Mouse (Mus musculus): ENCODE data around the gene Gstm7.
"Not testable (repeated sequence)": the region's sequence is repeated elsewhere in the genome, so short reads cannot be mapped to it uniquely, and the experiment has no call there.

Gene Gstm7

GRCm38 (mm10) chr3:107931670-107932069 lies at the start of gene Gstm7:
TSS of gene Gstm7 (minus strand) at chr3:107931817.
- peak; percentile 98 for DNase-seq (ENCODE audit: extremely low spot score, low spot score)

- DNase-seq (ENCODE audit: extremely low spot score, low spot score), result no peak
These were observed 49.6 kb upstream of the Gstm7 start for GRCm38 (mm10) chr3:107981261-107981660.

- DNase-seq (ENCODE audit: extremely low spot score, low spot score), result no peak
These were observed 46.1 kb upstream of the Gstm7 start for GRCm38 (mm10) chr3:107977691-107978090.

- no peak for DNase-seq (ENCODE audit: extremely low spot score, low spot score)
These were observed 42.6 kb upstream of the Gstm7 start for GRCm38 (mm10) chr3:107974237-107974636.

GRCm38 (mm10) chr3:107972070-107972469 lies 40.5 kb upstream of the Gstm7 start:
- no peak for DNase-seq (ENCODE audit: extremely low spot score, low spot score)

GRCm38 (mm10) chr3:107971101-107971500 lies 39.5 kb upstream of the Gstm7 start:
- not testable (repeated sequence) for DNase-seq (ENCODE audit: extremely low spot score, low spot score)

GRCm38 (mm10) chr3:107968724-107969395 lies 37.2 kb upstream of the Gstm7 start, which contains the start of gene Gstm3:
TSS of gene Gstm3 (minus strand) at chr3:107969283.
- no peak for DNase-seq (ENCODE audit: extremely low spot score, low spot score)

- DNase-seq (ENCODE audit: extremely low spot score, low spot score), result no peak
These were observed 35.0 kb upstream of the Gstm7 start for GRCm38 (mm10) chr3:107966631-107967030.

GRCm38 (mm10) chr3:107965592-107965991 lies 34.0 kb upstream of the Gstm7 start:
- no peak for DNase-seq (ENCODE audit: extremely low spot score, low spot score)

- DNase-seq (ENCODE audit: extremely low spot score, low spot score), result no peak
These were observed 33.2 kb upstream of the Gstm7 start for GRCm38 (mm10) chr3:107964656-107965308.

GRCm38 (mm10) chr3:107964026-107964425 lies 32.4 kb upstream of the Gstm7 start:
- DNase-seq (ENCODE audit: extremely low spot score, low spot score), result no peak

GRCm38 (mm10) chr3:107955260-107955659 lies 23.6 kb upstream of the Gstm7 start:
- DNase-seq (ENCODE audit: extremely low spot score, low spot score), result not testable (repeated sequence)

GRCm38 (mm10) chr3:107953906-107954305 lies 22.3 kb upstream of the Gstm7 start:
- no peak for DNase-seq (ENCODE audit: extremely low spot score, low spot score)

GRCm38 (mm10) chr3:107953328-107953755 lies 21.7 kb upstream of the Gstm7 start:
- DNase-seq (ENCODE audit: extremely low spot score, low spot score), result peak; percentile 39

- no peak for DNase-seq (ENCODE audit: extremely low spot score, low spot score)
These were observed 18.9 kb upstream of the Gstm7 start for GRCm38 (mm10) chr3:107950531-107950930.

GRCm38 (mm10) chr3:107949461-107949860 lies 17.8 kb upstream of the Gstm7 start:
- not testable (repeated sequence) for DNase-seq (ENCODE audit: extremely low spot score, low spot score)

- no peak for DNase-seq (ENCODE audit: extremely low spot score, low spot score)
These were observed 14.1 kb upstream of the Gstm7 start for GRCm38 (mm10) chr3:107945729-107946128.

- peak; percentile 32 for DNase-seq (ENCODE audit: extremely low spot score, low spot score)
These were observed 11.8 kb upstream of the Gstm7 start, which contains the start of gene Gstm6 for GRCm38 (mm10) chr3:107943239-107943990. TSS of gene Gstm6 (minus strand) at chr3:107943749.

- no peak for DNase-seq (ENCODE audit: extremely low spot score, low spot score)
These were observed 9.6 kb upstream of the Gstm7 start for GRCm38 (mm10) chr3:107941261-107941660.

GRCm38 (mm10) chr3:107940524-107940923 lies 8.9 kb upstream of the Gstm7 start:
- DNase-seq (ENCODE audit: extremely low spot score, low spot score), result no peak

GRCm38 (mm10) chr3:107939830-107940229 lies 8.2 kb upstream of the Gstm7 start:
- DNase-seq (ENCODE audit: extremely low spot score, low spot score), result no peak

- DNase-seq (ENCODE audit: extremely low spot score, low spot score), result peak; percentile 64
These were observed 7.8 kb upstream of the Gstm7 start for GRCm38 (mm10) chr3:107939403-107939802.
